Mouse (Mus musculus): ENCODE measurements around the gene Msi2. TPM values are rescaled to one million over a fixed set of nuclear protein-coding genes. Genes with fewer than 3 reads are reported as not detected.

Msi2 gene
- polyA plus RNA-seq, 1 experiment = 36.4 TPM

DNA sequence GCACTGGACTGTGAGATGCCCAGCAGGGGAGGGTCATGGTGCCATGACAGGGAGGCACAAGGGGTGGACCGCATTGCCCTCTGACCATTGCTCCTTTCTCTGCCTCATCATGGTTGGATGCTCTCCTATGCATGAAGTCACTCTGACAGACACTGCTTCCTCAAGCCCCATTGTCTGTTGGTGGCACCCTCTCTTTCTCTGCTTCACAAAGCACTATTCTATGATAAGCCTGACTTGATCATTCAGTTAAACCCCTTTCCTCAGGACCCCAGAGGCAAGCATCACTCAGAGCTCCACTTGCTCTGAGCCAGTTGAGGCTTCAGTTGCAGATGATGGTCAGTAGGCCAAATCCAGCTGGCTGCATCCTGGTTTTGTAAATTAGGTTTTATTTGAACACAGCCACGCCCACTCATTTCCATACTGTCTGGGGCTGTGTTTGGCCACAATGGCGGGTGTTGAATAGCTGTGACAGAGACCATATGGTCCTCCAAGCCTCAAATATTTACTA is 311.9 kb downstream of the Msi2 start:
- no peak for DNase-seq (ENCODE audit: low read depth)

DNA sequence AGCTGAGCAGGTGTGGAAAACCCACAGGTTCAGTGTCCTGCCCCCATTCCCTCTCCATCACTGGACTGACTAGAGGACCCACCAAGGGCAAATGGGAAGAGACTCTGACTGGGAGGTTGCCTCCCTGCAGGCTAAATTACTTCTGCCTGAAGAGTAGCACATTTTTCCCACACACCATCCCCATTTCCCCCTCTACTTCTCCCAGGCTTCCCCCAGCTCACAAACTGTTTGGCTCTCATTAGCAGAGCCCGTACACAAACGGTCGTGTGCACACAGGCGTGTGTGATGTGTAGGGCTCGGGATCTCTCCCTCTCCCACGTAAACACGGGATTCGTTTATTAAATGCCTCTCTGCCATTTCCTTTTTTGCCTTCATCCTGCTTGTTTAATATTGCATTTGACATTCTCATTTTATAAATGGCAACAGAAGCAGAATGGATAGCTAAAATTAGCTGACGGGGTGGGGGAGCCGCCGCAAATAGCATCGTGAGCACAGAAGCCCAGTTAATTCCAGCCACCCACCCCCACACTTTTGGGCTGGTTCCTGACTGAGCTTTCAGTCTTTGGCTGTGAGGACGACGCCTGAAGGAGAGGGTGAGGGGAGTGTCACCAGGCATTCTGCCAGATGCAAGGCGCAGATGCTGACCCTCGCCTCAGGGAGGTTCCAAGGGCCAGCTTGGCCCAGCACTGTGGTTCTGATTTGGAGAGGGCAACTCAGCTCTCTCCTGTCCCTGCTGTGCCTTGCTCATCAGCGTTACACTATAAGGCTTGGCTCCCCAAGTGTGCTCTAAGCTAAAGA is 313.3 kb downstream of the Msi2 start:
- no peak for DNase-seq (ENCODE audit: low read depth)

DNA sequence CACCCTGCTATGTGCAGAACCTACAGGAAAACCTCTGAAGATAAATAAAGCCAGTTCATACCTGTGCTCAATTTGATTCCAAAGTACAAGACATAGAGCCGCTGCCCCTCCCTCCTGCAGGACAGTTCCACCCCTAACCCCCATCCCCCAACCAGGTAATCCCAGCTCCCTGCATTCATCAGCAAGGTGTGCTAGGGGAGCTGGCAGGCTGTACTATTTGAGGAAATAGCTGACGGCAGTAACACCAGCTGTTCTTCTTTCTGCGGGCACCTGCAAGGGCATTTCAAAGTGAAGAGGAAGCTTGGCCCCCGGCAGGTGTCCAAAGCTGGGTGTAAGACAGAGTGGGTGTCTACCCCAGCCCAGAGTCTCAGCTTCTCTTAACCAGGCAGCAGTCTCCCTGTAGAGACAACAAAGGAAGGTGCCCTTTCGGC is 314.1 kb downstream of the Msi2 start:
- no peak for DNase-seq (ENCODE audit: low read depth)

DNA sequence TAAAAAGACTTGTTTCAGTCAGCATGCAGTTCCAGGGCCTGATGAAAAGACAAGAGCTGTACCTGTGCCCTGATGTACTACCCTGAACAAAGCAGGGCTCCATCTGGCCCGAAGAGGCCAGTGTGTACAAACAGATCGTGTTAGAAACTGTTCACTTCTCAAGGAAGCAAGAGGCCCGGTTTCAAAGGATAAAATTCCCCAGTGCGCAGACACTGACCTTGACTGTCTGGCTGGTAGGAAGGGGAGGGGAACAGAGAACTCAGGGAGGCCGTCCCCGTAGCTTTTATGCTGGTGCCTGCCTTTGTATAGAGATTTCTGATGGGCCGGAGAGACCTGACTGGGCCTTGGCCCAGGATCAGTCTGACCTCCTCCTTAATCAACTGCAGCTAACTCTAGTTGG is 316.0 kb downstream of the Msi2 start:
- no peak for DNase-seq (ENCODE audit: low read depth)

DNA sequence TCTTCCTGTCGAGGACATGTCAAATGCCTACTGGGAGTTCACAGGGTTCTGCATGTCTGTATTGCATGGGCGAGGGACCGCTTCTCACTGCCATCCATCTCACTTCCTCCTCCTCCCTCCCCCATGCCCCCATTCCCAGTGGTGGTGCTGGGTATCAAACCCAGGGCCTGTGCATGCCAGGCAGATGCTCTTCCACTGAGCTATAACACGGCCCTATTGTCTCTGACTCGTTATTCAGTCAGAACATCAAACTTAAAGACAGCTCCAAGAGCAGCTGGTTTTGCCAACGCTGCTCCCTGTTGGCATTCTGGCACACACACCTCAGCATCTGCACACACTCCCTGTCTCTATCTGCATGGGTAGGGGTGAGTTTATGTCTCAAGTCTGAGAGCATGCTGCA is 317.0 kb downstream of the Msi2 start:
- DNase-seq (ENCODE audit: low read depth) = no peak

DNA sequence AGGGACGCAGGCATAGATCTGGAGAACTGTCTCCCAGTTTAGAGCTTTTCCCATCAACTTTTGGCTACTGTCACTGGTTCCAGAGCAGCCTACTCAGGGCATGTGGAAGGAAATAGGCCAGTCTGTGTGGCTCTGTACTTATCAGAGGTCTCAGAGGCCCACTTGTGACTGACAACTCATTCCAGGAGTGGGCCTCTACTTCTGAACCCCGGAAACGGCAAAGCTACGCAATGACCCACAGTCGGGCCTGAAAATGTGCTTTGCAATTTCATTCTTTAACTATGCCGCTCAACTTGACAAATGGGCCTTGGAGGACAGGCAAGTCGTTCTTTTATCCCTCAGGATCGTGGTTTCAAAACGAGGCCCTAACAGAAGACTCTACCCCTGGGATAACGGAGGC is 317.4 kb downstream of the Msi2 start:
- no peak for DNase-seq (ENCODE audit: low read depth)

DNA sequence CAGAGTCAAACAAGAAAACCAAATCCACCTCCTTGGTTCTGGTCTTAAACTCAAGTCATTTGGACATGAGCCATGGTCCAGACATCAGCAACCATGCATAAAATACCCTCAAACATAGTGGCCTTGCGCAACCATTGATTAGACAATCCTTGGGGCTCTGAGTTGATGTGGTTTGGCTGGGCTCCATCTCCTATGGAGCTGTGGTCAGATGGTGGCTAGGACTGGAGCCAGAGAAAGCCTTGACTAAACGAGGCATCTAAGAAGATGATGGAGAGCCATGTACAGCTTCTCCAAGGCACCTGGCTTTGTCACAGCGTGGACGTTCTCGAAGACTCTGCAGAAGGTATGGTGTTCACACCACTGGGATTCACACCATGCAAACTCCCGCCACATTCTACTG is 318.1 kb downstream of the Msi2 start:
- no peak for DNase-seq (ENCODE audit: low read depth)

DNA sequence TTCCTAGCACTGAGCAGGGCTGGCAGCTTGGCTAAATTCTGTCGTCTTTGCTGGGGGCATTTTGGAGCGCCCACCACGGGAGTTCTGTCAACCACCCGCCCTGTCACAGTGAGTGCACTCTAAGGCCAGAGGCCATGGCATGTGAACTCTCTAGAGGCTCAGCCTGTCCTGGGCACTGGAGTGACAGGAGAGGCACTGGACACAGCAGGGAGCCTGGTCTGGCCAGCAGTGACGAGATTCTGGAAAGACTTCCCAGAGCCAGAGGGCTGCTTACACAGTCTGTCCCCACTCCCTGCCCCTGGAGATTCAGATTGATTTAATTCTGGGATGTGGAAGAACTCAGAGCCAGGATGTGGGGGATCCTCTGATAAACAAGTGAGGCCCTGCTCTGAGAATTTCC is 318.9 kb downstream of the Msi2 start:
- DNase-seq (ENCODE audit: low read depth) = no peak

DNA sequence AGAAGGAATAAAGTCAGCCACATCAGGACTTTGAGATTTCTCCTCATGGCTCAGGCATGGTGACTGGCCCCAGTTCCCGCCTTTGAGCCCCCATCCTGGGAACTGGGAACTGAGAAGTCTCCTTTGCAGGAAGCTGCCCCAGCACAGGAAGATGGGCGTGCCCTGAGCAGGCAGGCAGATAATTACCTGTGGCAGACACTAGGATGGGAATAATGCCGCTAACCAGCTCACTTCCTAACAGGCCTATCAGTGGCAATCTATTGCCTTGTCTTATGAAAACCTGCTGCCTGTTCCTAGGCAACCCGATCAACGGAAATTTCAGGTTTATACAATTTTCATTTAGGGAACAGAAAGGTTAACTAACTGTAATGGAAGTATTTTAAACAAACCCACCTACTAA is 319.3 kb downstream of the Msi2 start:
- no peak for DNase-seq (ENCODE audit: low read depth)

DNA sequence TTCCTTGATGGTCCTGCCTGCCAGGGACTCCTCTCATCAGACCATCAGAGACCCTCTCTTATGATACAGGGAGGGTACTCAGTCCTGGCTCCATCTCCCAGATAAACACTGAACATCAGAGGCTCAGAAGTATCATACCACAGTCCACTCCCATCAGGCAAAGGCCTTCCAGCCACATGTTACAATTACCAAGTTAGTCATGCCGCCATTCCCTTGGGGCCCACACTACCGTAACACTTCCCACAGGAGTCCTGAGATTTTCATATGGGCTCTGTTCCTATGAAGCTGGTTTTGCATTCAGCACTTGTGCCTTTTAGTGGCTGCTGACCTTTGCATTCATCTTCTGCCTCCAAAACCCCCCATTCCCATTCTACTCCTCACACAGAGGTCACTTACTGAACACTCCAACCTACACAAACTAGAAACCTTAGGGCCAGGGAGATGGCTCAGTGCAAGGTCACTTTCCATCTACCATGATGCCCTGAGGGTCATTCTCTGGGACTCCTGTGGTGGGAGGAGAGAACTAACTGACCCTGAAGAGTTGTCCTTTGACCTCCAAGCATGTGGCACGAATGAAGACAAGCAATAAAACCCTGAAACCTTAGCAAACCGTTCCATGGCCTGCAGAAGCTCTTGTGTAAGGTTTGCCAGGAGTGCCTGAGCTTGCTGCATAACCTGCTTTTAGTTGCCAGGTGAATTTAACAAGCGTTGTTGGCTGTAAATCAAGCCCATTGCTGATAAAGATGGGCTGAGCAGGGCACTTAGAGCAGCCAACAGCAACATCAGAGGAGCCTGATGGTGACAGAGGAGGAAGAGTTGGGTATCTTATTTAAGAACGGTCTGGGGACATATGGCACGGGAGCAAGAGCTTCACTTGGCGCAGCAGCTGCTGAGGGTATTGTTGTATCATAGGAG is 323.0 kb downstream of the Msi2 start:
- DNase-seq (ENCODE audit: low read depth) = peak; percentile 79

DNA sequence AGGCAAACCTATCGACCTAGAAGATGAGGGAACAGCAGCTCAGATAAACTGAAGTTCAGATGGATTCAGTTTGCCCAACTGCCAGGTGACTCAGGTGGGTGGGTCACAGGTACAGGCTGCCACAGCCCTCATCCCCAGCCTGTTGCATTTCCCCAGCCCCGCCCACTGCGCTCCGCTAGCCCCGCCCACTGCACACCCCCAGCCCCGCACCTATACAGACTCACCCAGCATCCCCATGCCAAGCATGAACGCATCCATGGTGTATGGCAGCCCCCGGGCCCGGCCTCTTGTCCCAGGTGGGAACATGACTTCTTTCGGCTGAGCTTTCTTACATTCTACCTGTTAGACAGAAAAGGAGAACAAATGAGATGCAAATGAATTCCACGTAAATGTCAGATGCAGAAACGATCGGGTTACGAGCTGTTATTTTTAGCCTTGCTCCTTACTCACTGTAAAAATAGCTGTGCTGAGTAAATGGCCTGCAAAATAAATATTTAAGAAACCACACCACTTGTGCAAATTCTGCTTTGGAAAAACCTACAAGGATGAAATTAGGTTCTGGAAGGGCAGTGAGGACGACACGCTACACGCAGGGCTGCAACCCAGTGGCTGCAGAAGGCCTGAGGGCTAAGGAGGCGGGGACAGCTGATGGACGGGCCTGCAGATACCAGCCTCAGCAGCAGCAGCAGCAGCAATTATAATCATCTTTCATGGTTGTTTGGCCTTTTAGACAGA is 323.8 kb downstream of the Msi2 start:
- no peak for DNase-seq (ENCODE audit: low read depth)

DNA sequence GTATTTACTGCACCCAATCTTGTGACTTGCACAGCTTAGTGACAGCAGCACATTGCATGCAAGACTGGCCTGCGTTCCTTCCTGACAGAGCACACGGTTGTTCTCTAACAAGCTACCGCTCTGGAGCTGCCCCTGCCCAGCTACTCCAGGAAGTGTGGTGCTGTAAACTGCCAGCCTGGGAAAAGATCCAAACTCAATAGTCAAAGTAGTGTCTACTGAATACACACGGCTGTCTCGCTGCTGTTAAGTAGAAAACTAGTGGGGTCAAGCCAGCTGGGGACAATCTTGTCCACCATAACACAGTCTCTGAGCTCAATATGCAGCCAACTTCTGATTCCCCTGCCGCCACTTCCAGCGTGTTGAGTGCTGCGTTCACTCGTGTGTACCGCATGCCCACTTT is 325.6 kb downstream of the Msi2 start:
- DNase-seq (ENCODE audit: low read depth) = no peak

DNA sequence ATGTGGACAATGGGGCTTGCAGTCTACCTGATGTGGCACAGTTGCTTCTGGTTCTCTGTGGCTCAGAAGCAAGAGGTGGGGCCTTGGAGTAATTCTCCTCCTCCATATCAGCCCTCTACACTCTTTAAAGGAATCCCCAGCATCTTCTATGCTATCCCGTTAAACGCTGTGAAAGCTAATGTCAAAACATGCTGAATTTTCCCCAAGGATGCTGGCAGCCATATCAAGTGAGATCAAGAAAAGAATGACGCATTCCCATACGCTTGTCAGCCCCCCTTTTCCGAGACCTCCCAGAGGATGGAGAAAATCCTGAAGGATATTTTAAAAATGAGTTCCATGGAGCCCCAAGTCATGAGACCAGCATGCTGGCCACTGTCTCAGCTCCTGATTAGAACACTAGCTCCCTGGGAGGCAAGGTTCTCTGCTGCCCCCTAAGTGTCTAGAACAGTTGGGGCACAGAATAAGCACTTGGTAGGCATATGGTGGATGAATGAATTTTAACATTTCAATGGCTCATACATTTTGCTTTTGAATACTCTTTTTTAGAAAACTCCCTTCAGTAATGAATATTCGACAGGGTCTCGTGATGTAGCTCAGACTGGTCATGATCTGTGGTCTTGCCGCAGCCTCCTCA is 327.0 kb downstream of the Msi2 start:
- DNase-seq (ENCODE audit: low read depth) = no peak

DNA sequence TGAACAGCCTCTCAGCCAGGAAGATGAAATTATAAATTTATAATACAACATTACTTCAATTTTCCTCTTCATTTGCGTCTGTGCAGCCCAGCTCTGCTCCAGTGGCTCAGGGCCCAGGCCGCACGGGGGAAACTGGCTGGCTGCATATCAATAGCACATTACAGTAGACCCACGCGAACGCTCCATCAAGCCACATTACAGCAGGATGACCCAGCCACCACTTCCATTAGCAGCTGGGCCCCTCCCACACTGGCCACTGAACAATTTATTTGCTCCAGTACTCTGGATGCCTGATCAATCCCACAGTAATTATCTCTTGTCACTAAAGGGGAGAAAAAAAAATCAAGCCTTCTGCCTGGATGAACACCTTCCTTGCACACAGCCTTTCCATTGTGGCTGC is 328.8 kb downstream of the Msi2 start:
- no peak for DNase-seq (ENCODE audit: low read depth)

DNA sequence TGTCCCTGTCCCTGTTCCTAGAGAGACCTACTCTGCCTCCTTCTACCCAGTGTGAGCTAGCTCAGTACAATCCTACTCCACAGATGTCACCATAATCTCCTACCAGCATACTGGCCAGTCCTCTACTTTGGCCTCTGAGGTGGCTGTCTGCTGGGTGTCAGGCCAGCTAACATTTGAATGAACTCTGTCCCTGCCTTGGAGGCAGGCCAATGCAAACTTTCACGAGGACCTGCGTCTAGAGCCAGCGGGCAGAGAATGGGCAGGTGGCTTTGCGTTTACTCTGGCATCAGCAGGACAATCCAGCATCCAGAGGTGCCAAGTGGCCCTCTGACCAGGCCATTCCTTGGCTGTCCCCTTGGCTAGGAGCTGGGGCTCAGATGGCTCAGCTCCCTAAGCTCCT is 331.4 kb downstream of the Msi2 start:
- DNase-seq (ENCODE audit: low read depth) = no peak

DNA sequence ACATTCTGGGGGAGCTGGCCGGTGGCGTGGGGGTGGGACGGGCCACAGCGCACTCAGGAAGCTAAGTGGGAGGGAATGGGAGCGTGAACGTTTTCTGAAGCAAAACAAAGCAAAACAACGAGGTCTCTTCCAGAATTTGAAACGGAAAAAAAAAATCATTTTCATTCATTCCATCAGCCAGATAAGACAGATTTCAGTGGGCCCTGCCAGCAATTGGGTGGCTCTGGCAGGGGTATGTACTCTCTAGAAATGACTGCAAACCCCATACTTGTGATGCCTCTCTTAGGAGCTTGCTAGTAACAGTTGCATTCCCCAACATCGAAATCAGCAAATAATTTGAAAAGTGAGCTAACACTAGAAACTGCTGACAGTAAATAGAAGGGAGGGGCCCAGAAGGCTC is 335.9 kb downstream of the Msi2 start:
- DNase-seq (ENCODE audit: low read depth) = no peak

DNA sequence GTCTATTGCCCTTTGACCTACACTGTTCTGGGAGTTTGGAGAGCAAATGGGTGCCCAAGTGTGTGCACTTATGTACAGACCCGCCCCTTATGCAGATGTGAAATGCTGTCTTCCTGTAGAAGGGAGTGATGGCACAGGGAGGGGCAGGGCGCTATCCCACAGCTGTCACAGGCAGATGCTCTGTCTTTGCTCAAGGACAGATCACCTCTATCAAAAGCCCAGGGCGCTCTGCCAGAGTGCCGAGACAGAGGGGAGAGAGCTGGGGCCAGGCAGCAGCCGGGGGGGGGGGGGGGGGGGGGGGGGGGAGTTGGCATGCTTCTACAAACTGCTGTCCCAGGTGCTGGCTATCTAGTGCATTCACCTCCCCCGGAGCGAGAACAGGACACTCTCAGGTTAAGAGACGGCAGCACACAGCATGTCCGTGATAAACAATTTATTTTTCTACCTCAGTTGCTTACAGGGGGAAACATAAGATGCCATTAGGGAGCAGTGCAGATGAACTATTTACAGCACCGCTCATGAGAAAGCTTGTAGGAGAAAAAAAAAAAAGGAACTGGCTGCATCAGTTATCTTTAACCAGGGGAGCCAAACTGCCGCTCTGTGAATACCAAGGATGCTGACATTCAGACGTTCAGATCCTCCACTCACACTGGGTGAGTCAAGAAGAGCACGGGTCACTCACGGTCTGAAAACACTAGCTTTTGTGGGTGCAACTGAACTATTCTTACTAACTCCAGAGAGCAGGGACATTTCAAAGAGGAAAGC is 337.0 kb downstream of the Msi2 start:
- no peak for DNase-seq (ENCODE audit: low read depth)

DNA sequence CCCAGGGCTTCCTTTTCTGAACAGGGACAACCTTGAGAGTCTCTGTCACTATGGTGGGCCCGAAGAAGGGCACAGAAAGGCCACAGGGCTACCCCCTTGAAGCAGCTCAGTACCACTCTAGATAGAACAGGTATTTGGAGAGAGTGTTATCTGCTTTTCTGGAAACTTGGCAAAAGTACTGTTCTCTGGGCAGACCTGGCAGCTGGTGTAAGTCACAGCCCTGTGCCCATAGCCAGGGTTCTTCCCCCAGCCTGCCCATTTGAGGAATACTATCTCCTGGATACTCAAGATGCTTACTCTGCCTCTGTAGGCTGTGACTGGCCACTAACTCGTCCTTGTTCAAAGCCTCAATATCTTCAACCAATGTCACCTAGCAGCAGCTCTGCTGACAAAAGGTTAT is 338.7 kb downstream of the Msi2 start:
- DNase-seq (ENCODE audit: low read depth) = no peak

DNA sequence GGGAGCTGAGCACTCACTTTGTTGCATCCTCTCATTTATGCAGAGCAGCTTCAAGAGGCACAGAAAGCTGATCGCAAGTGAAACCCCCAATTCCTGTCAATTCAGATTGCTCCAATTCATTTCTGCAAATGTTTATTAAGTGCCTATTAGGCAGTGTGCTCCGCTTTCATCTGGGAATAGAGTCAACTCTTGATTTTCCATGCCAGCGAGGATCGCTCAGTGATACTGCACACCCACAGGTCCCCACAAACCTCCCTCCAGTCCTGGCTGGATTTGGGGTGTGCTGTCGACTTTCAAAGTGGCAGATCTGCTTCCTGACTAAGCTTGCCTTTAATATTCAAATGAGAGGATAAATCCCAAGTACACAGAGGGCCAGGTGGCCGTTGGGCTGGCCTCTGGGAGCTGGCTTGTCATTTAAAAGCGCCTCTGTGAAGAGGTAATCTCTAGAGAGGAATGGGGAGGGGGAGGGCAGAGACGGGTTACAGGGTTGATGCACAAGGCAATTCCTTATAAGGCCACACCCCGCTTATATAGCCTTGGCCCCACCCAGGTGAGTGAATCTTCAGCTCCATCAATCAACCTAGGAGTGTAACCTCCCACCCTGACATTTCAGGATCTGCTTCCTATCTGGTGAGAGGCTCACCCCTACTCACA is 339.5 kb downstream of the Msi2 start:
- no peak for DNase-seq (ENCODE audit: low read depth)

DNA sequence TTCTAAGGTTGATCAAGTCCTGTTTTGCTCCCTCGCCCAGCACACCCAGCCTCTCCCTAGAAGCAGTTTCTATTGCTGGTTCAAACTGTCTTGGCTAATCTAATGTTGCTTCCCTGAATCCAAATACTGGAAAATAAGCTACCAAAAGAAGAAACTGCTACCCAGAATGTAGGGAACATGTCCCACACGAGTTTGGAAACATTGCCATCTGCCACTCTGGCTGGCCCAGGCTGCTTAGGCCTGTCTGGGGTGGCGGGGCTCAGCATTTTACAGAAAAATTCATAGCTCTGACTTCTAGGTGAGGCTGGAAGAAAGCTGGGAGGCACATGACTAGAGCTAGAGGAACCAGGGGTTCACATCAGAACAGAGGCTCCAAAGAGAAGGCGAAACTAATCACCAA is 345.7 kb downstream of the Msi2 start:
- no peak for DNase-seq (ENCODE audit: low read depth)
